Mouse (Mus musculus) midbrain, embryonic 12.5 days (tissue): ENCODE measurements around the gene Impg2. TPM values are rescaled to one million over a fixed set of nuclear protein-coding genes. Genes with fewer than 3 reads are reported as not detected.

Source experiments
- ATAC-seq: fragments of 200-750 bp; cut with Nextera tagmentation; 2 replicates; pipeline ENCODE4 v1.8.0; 2017; ENCODE audit warnings: low read depth, moderate TSS enrichment, moderate library complexity; ENCODE audit not compliant: low FRiP score
- H3K27ac ChIP-seq: fragments of 300-500 bp; sonication (generic); replicated peaks from 2 replicates; pipeline ENCODE4 v1.5.1; 2016; ENCODE audit warnings: mild to moderate bottlenecking
- H3K27me3 ChIP-seq: fragments of 300-500 bp; sonication (generic); 2 replicates; pipeline ENCODE4 v1.6.1; 2016; ENCODE audit warnings: mild to moderate bottlenecking
- H3K36me3 ChIP-seq: fragments of 300-500 bp; sonication (generic); 2 replicates; pipeline ENCODE4 v1.6.1; 2016
- H3K4me1 ChIP-seq: fragments of 300-500 bp; sonication (generic); 2 replicates; pipeline ENCODE4 v1.6.1; 2016
- H3K4me2 ChIP-seq: fragments of 300-500 bp; sonication (generic); replicated peaks from 2 replicates; pipeline ENCODE4 v1.6.1; 2016; ENCODE audit warnings: mild to moderate bottlenecking, moderate library complexity
- H3K4me3 ChIP-seq: fragments of 300-500 bp; sonication (generic); 2 replicates; pipeline ENCODE4 v1.5.1; 2016; ENCODE audit warnings: mild to moderate bottlenecking
- H3K9ac ChIP-seq: fragments of 300-500 bp; sonication (generic); replicated peaks from 2 replicates; pipeline ENCODE4 v1.6.1; 2016; ENCODE audit warnings: mild to moderate bottlenecking, moderate library complexity
- H3K9me3 ChIP-seq: fragments of 300-500 bp; sonication (generic); 2 replicates; pipeline ENCODE4 v1.6.1; 2016; ENCODE audit warnings: mild to moderate bottlenecking
- WGBS: fragments of 180-500 bp; shearing (Covaris S2); methylation state at CpG from one replicate; pipeline ENCODE4 v1.1.7; 2016; 5-methylcytosine and 5-hydroxymethylcytosine counted together
- polyA plus RNA-seq: library from polyadenylated mRNA; unstranded; fragments of >200 nt; fragmentation: Nextera tagmentation; extraction: Ambion mirVana; gene quantifications from 2 replicates; pipeline ENCODE4 v1.2.1, GENCODE M21; 2016

Gene Impg2
- polyA plus RNA-seq, 1 experiment from 2014 or later: 0.31 TPM

GRCm38 (mm10) chr16:56307575-56307974 is 103.5 kb downstream of the Impg2 start:
- Histone ChIP-seq H3K4me1 (no peaks in the 10 kb centered on the region), H3K4me3 (no peak overlapping the region), H3K4me2 (no peak overlapping the region), H3K9me3 (no peaks in the 10 kb centered on the region), H3K36me3 (no peaks in the 10 kb centered on the region), H3K27ac (no peak overlapping the region), H3K9ac (no peak overlapping the region), H3K27me3 (no peaks in the 10 kb centered on the region)
- 52% methylated on average over 4 of the region's 4 CpGs for WGBS
- ATAC-seq: no peak

- Histone ChIP-seq H3K27ac (no peak overlapping the region), H3K27me3 (no peaks in the 10 kb centered on the region), H3K36me3 (no peaks in the 10 kb centered on the region), H3K9me3 (no peaks in the 10 kb centered on the region), H3K9ac (no peak overlapping the region), H3K4me1 (no peaks in the 10 kb centered on the region), H3K4me2 (no peak overlapping the region), H3K4me3 (no peak overlapping the region)
- ATAC-seq: no peak
These were observed 107.2 kb downstream of the Impg2 start for GRCm38 (mm10) chr16:56311291-56311690.

Other genes starting within 250 kb of the Impg2 start
- gene Rpl24, start 238.0 kb upstream of the Impg2 start, polyA plus RNA-seq: 724 and 726 TPM in 2 replicates
- gene Zbtb11, start 230.4 kb upstream of the Impg2 start, polyA plus RNA-seq: 21.5 and 21.6 TPM in 2 replicates
- 302 and 320 TPM in 2 replicates for gene Pcnp, start 174.6 kb upstream of the Impg2 start, polyA plus RNA-seq
- 24.5 and 26.1 TPM in 2 replicates for gene Trmt10c, start 166.5 kb upstream of the Impg2 start, polyA plus RNA-seq
- gene Senp7, start 156.0 kb upstream of the Impg2 start, polyA plus RNA-seq: 52.6 and 56.5 TPM in 2 replicates